Mouse (Mus musculus): ENCODE data around the gene Crlf3. TPM values are rescaled to one million over a fixed set of nuclear protein-coding genes. Genes with fewer than 3 reads are reported as not detected.

The Crlf3 gene
- total and polyA plus RNA-seq, 3 experiments: 67.6 to 257 (median 132) TPM

- no peak overlapping the region for H3K4me3 ChIP-seq (ENCODE audit: low read depth, low read length)
- no peaks in the 10 kb centered on the region for H3K9me3 ChIP-seq (replicated peaks)
- H3K4me1 ChIP-seq (ENCODE audit: insufficient read depth, low read depth, low read length): peaks cover 17% of the 10 kb centered on the region
- TF ChIP-seq GATA2 (IDR thresholded peaks at IDR 0.05; ENCODE audit: borderline replicate concordance, low read depth, low read length) (no peak), GATA1 (IDR thresholded peaks at IDR 0.05; ENCODE audit: borderline replicate concordance, low read length) (no peak), TAL1 (conservative IDR thresholded peaks at IDR 0.05; ENCODE audit: low read depth, low read length) (no peak), POLR2AphosphoS5 (IDR thresholded peaks at IDR 0.05; ENCODE audit: insufficient replicate concordance, low read depth, low read length) (no peak), CTCF (IDR thresholded peaks at IDR 0.05; ENCODE audit: low read depth, low read length) (no peak)
- H3K27me3 ChIP-seq (ENCODE audit: insufficient read depth, low read length): no peaks in the 10 kb centered on the region
- ATAC-seq (ENCODE audit: extremely low read depth, insufficient number of reproducible peaks, low FRiP score, poor library complexity, severe bottlenecking) (no peak), DNase-seq (ENCODE audit: low spot score) (no peak)
- peaks cover 96% of the 10 kb centered on the region for H3K36me3 ChIP-seq (replicated peaks)
Measured at GRCm38 (mm10) chr11:80053171-80053570, 27.6 kb downstream of the Crlf3 start.

DNA sequence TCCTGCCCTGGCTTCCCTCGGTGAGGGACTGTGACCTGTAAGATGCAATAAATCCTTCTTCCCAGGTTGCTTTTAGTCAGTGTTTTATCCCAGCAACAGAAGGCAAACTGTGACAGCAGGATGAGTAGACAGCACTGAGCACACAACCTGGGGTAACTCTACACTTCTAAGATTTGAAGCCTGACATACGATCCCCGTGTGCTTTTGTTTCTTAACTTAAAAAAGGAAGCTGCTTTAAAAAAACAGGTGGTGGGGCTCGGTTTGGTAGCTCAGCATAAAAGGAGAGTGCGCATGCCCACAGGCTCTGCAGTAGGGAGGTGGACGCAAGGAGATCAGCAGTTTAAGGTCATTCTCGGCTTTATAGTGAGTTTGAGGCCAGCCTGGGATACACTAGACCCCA is 28.3 kb downstream of the Crlf3 start:
- Histone ChIP-seq H3K4me1 (ENCODE audit: insufficient read depth, low read depth, low read length) (peaks cover 17% of the 10 kb centered on the region), H3K36me3 (replicated peaks) (peaks cover 96% of the 10 kb centered on the region), H3K9me3 (replicated peaks) (no peaks in the 10 kb centered on the region), H3K27me3 (ENCODE audit: insufficient read depth, low read length) (no peaks in the 10 kb centered on the region), H3K4me3 (ENCODE audit: low read depth, low read length) (no peak overlapping the region)
- DNase-seq (ENCODE audit: low spot score) (no peak), ATAC-seq (ENCODE audit: extremely low read depth, insufficient number of reproducible peaks, low FRiP score, poor library complexity, severe bottlenecking) (no peak)
- TF ChIP-seq GATA2 (IDR thresholded peaks at IDR 0.05; ENCODE audit: borderline replicate concordance, low read depth, low read length) (no peak), POLR2AphosphoS5 (IDR thresholded peaks at IDR 0.05; ENCODE audit: insufficient replicate concordance, low read depth, low read length) (no peak), TAL1 (conservative IDR thresholded peaks at IDR 0.05; ENCODE audit: low read depth, low read length) (no peak)

DNA sequence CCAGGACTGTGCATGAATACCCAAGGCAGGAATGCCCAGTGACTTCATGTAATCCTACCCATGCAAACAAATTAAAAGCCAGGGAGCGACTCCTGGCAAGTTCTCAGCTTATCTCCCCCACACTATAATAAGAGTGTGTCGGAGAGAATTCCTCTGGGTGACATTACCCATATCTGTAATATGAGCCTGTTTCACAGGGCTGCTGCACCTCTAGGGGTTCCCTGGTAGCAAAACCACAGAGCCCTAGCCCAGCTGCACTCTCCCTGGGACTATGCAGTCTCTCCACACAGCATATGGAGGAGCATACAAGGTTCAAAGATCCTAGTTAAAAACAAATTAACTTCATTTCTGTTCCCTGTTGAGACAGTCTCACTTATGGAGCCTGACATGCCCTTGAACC is 30.7 kb downstream of the Crlf3 start:
- H3K9me3 ChIP-seq (replicated peaks): no peaks in the 10 kb centered on the region
- no peak for TF ChIP-seq GATA1 (IDR thresholded peaks at IDR 0.05; ENCODE audit: borderline replicate concordance, low read length)
- no peak for TF ChIP-seq GATA2 (IDR thresholded peaks at IDR 0.05; ENCODE audit: borderline replicate concordance, low read depth, low read length)
- TF ChIP-seq TAL1 (conservative IDR thresholded peaks at IDR 0.05; ENCODE audit: low read depth, low read length): no peak
- no peak for TF ChIP-seq POLR2AphosphoS5 (IDR thresholded peaks at IDR 0.05; ENCODE audit: insufficient replicate concordance, low read depth, low read length)
- no peak for TF ChIP-seq CTCF (IDR thresholded peaks at IDR 0.05; ENCODE audit: low read depth, low read length)
- peaks cover 17% of the 10 kb centered on the region for H3K4me1 ChIP-seq (ENCODE audit: insufficient read depth, low read depth, low read length)
- ATAC-seq (ENCODE audit: extremely low read depth, insufficient number of reproducible peaks, low FRiP score, poor library complexity, severe bottlenecking) (no peak), DNase-seq (ENCODE audit: low spot score) (no peak)
- no peaks in the 10 kb centered on the region for H3K27me3 ChIP-seq (ENCODE audit: insufficient read depth, low read length)
- H3K36me3 ChIP-seq (replicated peaks): peaks cover 88% of the 10 kb centered on the region
- no peak overlapping the region for H3K4me3 ChIP-seq (ENCODE audit: low read depth, low read length)

GRCm38 (mm10) chr11:80046856-80047255 is 33.9 kb downstream of the Crlf3 start:
- no peak overlapping the region for H3K4me3 ChIP-seq (ENCODE audit: low read depth, low read length)
- no peak for ATAC-seq (ENCODE audit: extremely low read depth, insufficient number of reproducible peaks, low FRiP score, poor library complexity, severe bottlenecking)
- peaks cover 5% of the 10 kb centered on the region; the same call in 1 of the 2 replicates for H3K4me1 ChIP-seq (ENCODE audit: insufficient read depth, low read depth, low read length)
- no peaks in the 10 kb centered on the region for H3K9me3 ChIP-seq (replicated peaks)
- H3K27me3 ChIP-seq (ENCODE audit: insufficient read depth, low read length): no peaks in the 10 kb centered on the region
- TF ChIP-seq CTCF (IDR thresholded peaks at IDR 0.05; ENCODE audit: low read depth, low read length) (no peak), POLR2AphosphoS5 (IDR thresholded peaks at IDR 0.05; ENCODE audit: insufficient replicate concordance, low read depth, low read length) (no peak), GATA1 (IDR thresholded peaks at IDR 0.05; ENCODE audit: borderline replicate concordance, low read length) (no peak), GATA2 (IDR thresholded peaks at IDR 0.05; ENCODE audit: borderline replicate concordance, low read depth, low read length) (no peak)
- DNase-seq (ENCODE audit: low spot score): no peak
- peaks cover 84% of the 10 kb centered on the region for H3K36me3 ChIP-seq (replicated peaks)

GRCm38 (mm10) chr11:80043419-80043817 is 37.4 kb downstream of the Crlf3 start:
- Histone ChIP-seq H3K9me3 (replicated peaks) (no peaks in the 10 kb centered on the region), H3K4me3 (ENCODE audit: low read depth, low read length) (no peak overlapping the region), H3K36me3 (replicated peaks) (peaks cover 57% of the 10 kb centered on the region), H3K27me3 (ENCODE audit: insufficient read depth, low read length) (no peaks in the 10 kb centered on the region), H3K4me1 (ENCODE audit: insufficient read depth, low read depth, low read length) (0 out of 2 replicates have a peak, but pooled peaks cover 2% of the 10 kb centered on the region)
- DNase-seq (ENCODE audit: low spot score) (no peak), ATAC-seq (ENCODE audit: extremely low read depth, insufficient number of reproducible peaks, low FRiP score, poor library complexity, severe bottlenecking) (no peak)
- TF ChIP-seq GATA1 (IDR thresholded peaks at IDR 0.05; ENCODE audit: borderline replicate concordance, low read length) (no peak), CTCF (IDR thresholded peaks at IDR 0.05; ENCODE audit: low read depth, low read length) (no peak), GATA2 (IDR thresholded peaks at IDR 0.05; ENCODE audit: borderline replicate concordance, low read depth, low read length) (no peak)

DNA sequence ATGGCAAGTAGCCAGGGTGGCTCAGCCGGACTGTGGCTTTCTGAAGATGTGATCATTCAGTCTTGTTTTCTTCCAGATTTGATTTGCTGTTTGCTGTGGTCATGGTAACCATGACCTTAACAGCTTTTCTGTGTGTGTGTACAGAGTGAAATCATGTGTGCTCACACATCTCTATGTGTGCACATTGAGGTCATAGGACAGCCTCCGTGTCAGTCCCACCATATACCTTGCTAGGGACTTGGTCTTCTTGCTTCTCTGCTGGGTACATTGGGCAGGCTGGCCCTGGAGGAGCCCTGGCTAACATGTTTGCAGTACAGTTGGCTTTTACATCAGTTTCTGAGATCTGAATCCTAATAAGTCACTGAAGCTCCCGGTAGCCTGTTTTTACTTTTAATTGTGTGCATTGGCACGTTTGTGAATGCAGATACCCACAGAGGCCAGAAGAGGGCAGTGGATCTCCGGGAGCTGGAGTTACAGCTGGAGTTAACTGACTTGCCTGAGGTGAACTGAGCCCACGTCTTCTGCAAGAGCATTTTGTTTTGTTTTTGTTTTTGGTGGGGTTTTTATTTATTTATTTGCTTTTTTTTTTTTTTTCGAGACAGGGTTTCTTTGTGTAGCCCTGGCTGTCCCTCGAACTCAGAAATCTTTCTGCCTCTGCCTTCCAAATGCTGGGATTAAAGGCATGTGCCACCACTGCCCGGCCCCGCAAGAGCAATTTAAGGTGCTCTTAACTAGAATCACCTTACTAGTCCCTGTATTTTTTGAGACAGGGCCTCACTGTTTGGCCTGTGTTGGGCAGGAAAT is 38.0 kb downstream of the Crlf3 start:
- H3K4me1 ChIP-seq (ENCODE audit: insufficient read depth, low read depth, low read length): 0 out of 2 replicates have a peak, but pooled peaks cover 2% of the 10 kb centered on the region
- H3K27me3 ChIP-seq (ENCODE audit: insufficient read depth, low read length): no peaks in the 10 kb centered on the region
- peaks cover 51% of the 10 kb centered on the region for H3K36me3 ChIP-seq (replicated peaks)
- TF ChIP-seq TAL1 (conservative IDR thresholded peaks at IDR 0.05; ENCODE audit: low read depth, low read length): no peak
- TF ChIP-seq GATA2 (IDR thresholded peaks at IDR 0.05; ENCODE audit: borderline replicate concordance, low read depth, low read length): no peak
- TF ChIP-seq CTCF (IDR thresholded peaks at IDR 0.05; ENCODE audit: low read depth, low read length): peak; percentile 40; the same call in 1 of the 2 replicates
- ATAC-seq (ENCODE audit: extremely low read depth, insufficient number of reproducible peaks, low FRiP score, poor library complexity, severe bottlenecking) (no peak), DNase-seq (ENCODE audit: low spot score) (peak; percentile 6)
- no peak overlapping the region for H3K4me3 ChIP-seq (ENCODE audit: low read depth, low read length)
- no peaks in the 10 kb centered on the region for H3K9me3 ChIP-seq (replicated peaks)

Data from G1E (cell line).